Mouse (Mus musculus): Measurements from ENCODE around the gene Cbx4.

DNA sequence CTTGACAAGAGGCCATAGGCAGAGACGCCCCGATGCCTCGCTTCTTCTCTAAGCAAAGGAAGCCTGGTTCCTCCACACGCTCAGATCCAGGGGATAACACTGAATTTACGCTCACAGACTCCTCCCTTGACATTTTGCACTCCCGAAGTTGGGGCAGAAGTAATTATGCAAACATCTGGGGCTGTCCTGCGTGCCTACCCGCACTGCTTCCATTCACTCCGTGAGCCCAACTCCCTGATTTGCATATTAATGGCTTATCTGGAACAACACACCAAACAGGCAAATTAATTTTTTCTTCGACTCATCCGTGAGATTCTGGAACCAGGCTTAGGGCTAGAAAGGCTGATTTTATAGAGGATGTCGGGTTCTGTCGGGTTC lies 37.9 kb downstream of the Cbx4 start:
- TF ChIP-seq CTCF (IDR thresholded peaks at IDR 0.05; ENCODE audit: low read depth) (no peak), EP300 (IDR thresholded peaks at IDR 0.05; ENCODE audit: low read depth) (no peak)

All from heart, postnatal 0 days (tissue).